Mouse (Mus musculus) intestine, embryonic 14.5 days (tissue): ENCODE data around the gene Cnbd2. TPM values are rescaled to one million over a fixed set of nuclear protein-coding genes. Genes with fewer than 3 reads are reported as not detected.
A peak's percentile ranks its signal among the peaks of the same experiment; 100 is the strongest.

Source experiments
- ATAC-seq: fragments of 200-750 bp; cut with Nextera tagmentation; replicated peaks from 2 replicates; pipeline ENCODE4 v1.8.0; 2017; ENCODE audit warnings: low read depth, moderate number of reproducible peaks, moderate TSS enrichment, moderate library complexity; ENCODE audit not compliant: low FRiP score, low TSS enrichment
- DNase-seq: peaks from one replicate; pipeline ENCODE4 v3.0.0-alpha.2; 2018; ENCODE audit warnings: low spot score
- H3K27ac ChIP-seq: fragments of 300-500 bp; sonication (generic); 2 replicates; pipeline ENCODE4 v1.5.1; 2014; ENCODE audit warnings: low read depth, mild to moderate bottlenecking, control low read depth
- H3K27me3 ChIP-seq: fragments of 300-500 bp; sonication (generic); replicated peaks from 2 replicates; pipeline ENCODE4 v1.6.1; 2014; ENCODE audit warnings: low read length, control low read depth; ENCODE audit not compliant: control insufficient read depth, insufficient read depth
- H3K36me3 ChIP-seq: fragments of 300-500 bp; sonication (generic); 2 replicates; pipeline ENCODE4 v1.6.1; 2014; ENCODE audit warnings: low read length, control low read depth; ENCODE audit not compliant: control insufficient read depth, insufficient read depth
- H3K4me1 ChIP-seq: fragments of 300-500 bp; sonication (generic); replicated peaks from 2 replicates; pipeline ENCODE4 v1.6.1; 2014; ENCODE audit warnings: low read length, control low read depth, mixed read lengths; ENCODE audit not compliant: control insufficient read depth, insufficient read depth
- H3K4me2 ChIP-seq: fragments of 300-500 bp; sonication (generic); 2 replicates; pipeline ENCODE4 v1.6.1; 2014; ENCODE audit warnings: low read length
- H3K4me3 ChIP-seq: fragments of 300-500 bp; sonication (generic); 2 replicates; pipeline ENCODE4 v1.5.1; 2014; ENCODE audit warnings: low read depth, low read length, control low read depth, mixed read lengths
- H3K9ac ChIP-seq: fragments of 300-500 bp; sonication (generic); 2 replicates; pipeline ENCODE4 v1.6.1; 2014; ENCODE audit warnings: mild to moderate bottlenecking, low read length
- H3K9me3 ChIP-seq: fragments of 300-500 bp; sonication (generic); 2 replicates; pipeline ENCODE4 v1.6.1; 2016; ENCODE audit warnings: low read length, control low read depth; ENCODE audit not compliant: control insufficient read depth
- WGBS: fragments of 180-500 bp; shearing (Covaris S2); extraction: QIAGEN DNeasy Blood & Tissue Kit; methylation state at CpG from one replicate; pipeline ENCODE4 v1.1.7; 2014; 5-methylcytosine and 5-hydroxymethylcytosine counted together
- polyA plus RNA-seq: library from polyadenylated mRNA; unstranded; fragments of >200 nt; fragmentation: Nextera tagmentation; extraction: Ambion mirVana; gene quantifications from 2 replicates; pipeline ENCODE4 v1.2.1, GENCODE M21; 2014

The Cnbd2 gene
- 3.3 and 4.2 TPM in 2 replicates for polyA plus RNA-seq

- peak within 1 kb of the TSS; percentile 75 for H3K4me2 ChIP-seq
- ATAC-seq (peak; percentile 92), DNase-seq (peak; percentile 91)
- peak within 1 kb of the TSS; percentile 94 for H3K27ac ChIP-seq
- peak within 1 kb of the TSS; percentile 67 for H3K4me3 ChIP-seq
- under 1% methylated on average over 49 of the region's 49 CpGs for WGBS
- H3K27me3 ChIP-seq: no peaks in the 10 kb centered on the region
- peaks cover 15% of the 10 kb centered on the region for H3K36me3 ChIP-seq
- H3K9me3 ChIP-seq: peaks cover 4% of the 10 kb centered on the region; the same call in 1 of the 2 replicates
- H3K4me1 ChIP-seq: 0 out of 2 replicates have a peak, but pooled peaks cover 8% of the 10 kb centered on the region
- peak within 1 kb of the TSS; percentile 83 for H3K9ac ChIP-seq
These were observed at the start of gene Cnbd2, which contains the start of gene Scand1 for GRCm38 (mm10) chr2:156312297-156312897. TSS of gene Cnbd2 (plus strand) at chr2:156312299. TSS of gene Scand1 (minus strand) at chr2:156312704.

GRCm38 (mm10) chr2:156263204-156263893 lies 48.8 kb upstream of the Cnbd2 start:
- Histone ChIP-seq H3K9ac (no peak overlapping the region), H3K27ac (no peak overlapping the region), H3K4me3 (no peak overlapping the region), H3K36me3 (peaks cover 30% of the 10 kb centered on the region), H3K4me1 (no peaks in the 10 kb centered on the region), H3K9me3 (no peaks in the 10 kb centered on the region), H3K4me2 (no peak overlapping the region), H3K27me3 (no peaks in the 10 kb centered on the region)
- no peak for DNase-seq
- WGBS: 93% methylated on average over 4 of the region's 4 CpGs
- no peak for ATAC-seq

GRCm38 (mm10) chr2:156267636-156268035 lies 44.5 kb upstream of the Cnbd2 start:
- Histone ChIP-seq H3K36me3 (peaks cover 35% of the 10 kb centered on the region), H3K9ac (no peak overlapping the region), H3K4me3 (no peak overlapping the region), H3K27ac (no peak overlapping the region), H3K4me2 (no peak overlapping the region), H3K4me1 (no peaks in the 10 kb centered on the region), H3K9me3 (no peaks in the 10 kb centered on the region), H3K27me3 (no peaks in the 10 kb centered on the region)
- WGBS: 91% methylated on average over 9 of the region's 9 CpGs
- DNase-seq (no peak), ATAC-seq (no peak)

GRCm38 (mm10) chr2:156272553-156272952 lies 39.5 kb upstream of the Cnbd2 start:
- Histone ChIP-seq H3K4me3 (no peak overlapping the region), H3K9ac (no peak overlapping the region), H3K4me1 (no peaks in the 10 kb centered on the region), H3K9me3 (no peaks in the 10 kb centered on the region), H3K36me3 (peaks cover 51% of the 10 kb centered on the region), H3K27ac (no peak overlapping the region), H3K27me3 (no peaks in the 10 kb centered on the region), H3K4me2 (no peak overlapping the region)
- ATAC-seq: no peak
- DNase-seq: no peak
- WGBS: 87% methylated on average over 6 of the region's 6 CpGs

- Histone ChIP-seq H3K4me3 (no peak overlapping the region), H3K36me3 (peaks cover 49% of the 10 kb centered on the region), H3K4me2 (no peak overlapping the region), H3K9ac (no peak overlapping the region), H3K27me3 (no peaks in the 10 kb centered on the region), H3K4me1 (no peaks in the 10 kb centered on the region), H3K27ac (no peak overlapping the region), H3K9me3 (no peaks in the 10 kb centered on the region)
- 45% methylated on average over 4 of the region's 4 CpGs for WGBS
- ATAC-seq (0 out of 2 replicates have a peak, but pooled peaks have one; percentile 53), DNase-seq (peak; percentile 77)
These were observed 33.7 kb upstream of the Cnbd2 start for GRCm38 (mm10) chr2:156278226-156279017.

DNA sequence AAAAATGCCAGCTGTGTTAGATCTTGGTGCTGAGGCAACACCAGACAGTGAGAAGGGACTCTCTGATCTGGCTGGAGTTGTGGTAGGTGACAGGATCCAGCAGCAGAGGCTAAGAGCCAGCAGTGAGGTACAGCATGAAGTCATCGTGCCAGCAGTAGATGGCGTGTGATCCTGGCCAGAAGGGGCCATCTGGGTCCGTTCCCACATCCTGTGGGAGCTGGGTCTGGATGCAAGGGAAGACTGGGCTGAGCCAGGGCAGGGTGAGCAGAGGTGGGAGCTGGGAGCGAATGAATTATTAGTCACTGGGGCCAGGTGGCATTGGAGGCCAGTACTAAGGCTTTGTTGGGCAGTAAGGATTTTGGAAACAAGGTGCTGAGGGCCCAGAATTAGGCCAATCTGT lies 30.9 kb upstream of the Cnbd2 start:
- Histone ChIP-seq H3K36me3 (peaks cover 42% of the 10 kb centered on the region), H3K27me3 (no peaks in the 10 kb centered on the region), H3K9ac (no peak overlapping the region), H3K27ac (no peak overlapping the region), H3K9me3 (no peaks in the 10 kb centered on the region), H3K4me2 (no peak overlapping the region), H3K4me3 (no peak overlapping the region), H3K4me1 (no peaks in the 10 kb centered on the region)
- 76% methylated on average over 4 of the region's 4 CpGs for WGBS
- no peak for DNase-seq
- ATAC-seq: no peak

DNA sequence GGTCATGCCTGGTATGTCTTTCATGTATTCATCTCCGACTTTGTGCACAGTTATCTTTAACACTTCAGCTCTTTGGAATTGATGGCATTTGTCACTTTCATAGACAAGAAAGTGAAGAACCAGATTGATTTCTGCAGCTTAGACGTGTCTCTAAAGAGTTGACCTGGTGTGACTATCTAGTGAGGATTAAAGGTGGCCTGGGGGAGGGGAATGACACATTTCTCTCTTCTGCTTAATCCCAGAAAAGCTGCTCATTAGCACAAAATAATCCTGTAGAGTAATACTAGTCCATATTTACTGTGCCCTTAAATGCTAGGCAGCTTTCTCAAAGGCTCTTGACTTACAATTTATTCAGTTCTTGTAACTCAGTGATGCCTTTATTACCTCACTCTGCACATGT lies 26.9 kb upstream of the Cnbd2 start:
- WGBS: 82% methylated on average over 2 of the region's 2 CpGs
- Histone ChIP-seq H3K27ac (no peak overlapping the region), H3K36me3 (peaks cover 52% of the 10 kb centered on the region)

DNA sequence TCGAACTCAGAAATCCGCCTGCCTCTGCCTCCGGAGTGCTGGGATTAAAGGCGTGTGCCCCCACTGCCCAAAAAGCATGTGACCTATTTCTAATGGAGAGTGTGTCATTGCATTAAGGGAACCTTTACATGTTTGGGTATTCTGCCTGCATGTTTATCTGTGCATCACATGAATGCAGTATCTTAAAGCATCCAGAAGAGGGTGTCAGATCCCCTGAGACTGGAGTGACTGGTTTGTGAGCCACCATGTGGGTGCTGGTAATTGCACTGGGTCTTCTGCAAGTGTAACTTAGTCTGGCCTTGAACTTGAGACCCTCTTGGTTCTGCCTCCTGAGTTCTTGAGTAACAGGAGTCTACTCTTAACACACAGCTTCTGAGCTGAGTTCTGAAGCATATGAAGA lies 25.4 kb upstream of the Cnbd2 start:
- Histone ChIP-seq H3K9ac (no peak overlapping the region), H3K9me3 (no peaks in the 10 kb centered on the region), H3K27me3 (no peaks in the 10 kb centered on the region), H3K4me1 (no peaks in the 10 kb centered on the region), H3K4me2 (no peak overlapping the region), H3K36me3 (peaks cover 49% of the 10 kb centered on the region), H3K4me3 (no peak overlapping the region), H3K27ac (no peak overlapping the region)
- no peak for DNase-seq
- WGBS: 93% methylated on average over 4 of the region's 4 CpGs
- no peak for ATAC-seq

More for the DNA sequence above, 26.9 kb upstream of the Cnbd2 start:
- Histone ChIP-seq H3K4me1 (no peaks in the 10 kb centered on the region), H3K4me3 (no peak overlapping the region), H3K4me2 (no peak overlapping the region), H3K27me3 (no peaks in the 10 kb centered on the region), H3K9me3 (no peaks in the 10 kb centered on the region), H3K9ac (no peak overlapping the region)
- ATAC-seq (no peak), DNase-seq (no peak)
